Mouse (Mus musculus): ENCODE results near the gene Fam163b. TPM values are rescaled to one million over a fixed set of nuclear protein-coding genes. Genes with fewer than 3 reads are reported as not detected.
A peak's percentile ranks its signal among the peaks of the same experiment; 100 is the strongest.

The Fam163b gene
- 0.12 and 0.31 TPM in 2 replicates for polyA plus RNA-seq (2015; fragmentation: Nextera tagmentation; extraction: Ambion mirVana)

DNA sequence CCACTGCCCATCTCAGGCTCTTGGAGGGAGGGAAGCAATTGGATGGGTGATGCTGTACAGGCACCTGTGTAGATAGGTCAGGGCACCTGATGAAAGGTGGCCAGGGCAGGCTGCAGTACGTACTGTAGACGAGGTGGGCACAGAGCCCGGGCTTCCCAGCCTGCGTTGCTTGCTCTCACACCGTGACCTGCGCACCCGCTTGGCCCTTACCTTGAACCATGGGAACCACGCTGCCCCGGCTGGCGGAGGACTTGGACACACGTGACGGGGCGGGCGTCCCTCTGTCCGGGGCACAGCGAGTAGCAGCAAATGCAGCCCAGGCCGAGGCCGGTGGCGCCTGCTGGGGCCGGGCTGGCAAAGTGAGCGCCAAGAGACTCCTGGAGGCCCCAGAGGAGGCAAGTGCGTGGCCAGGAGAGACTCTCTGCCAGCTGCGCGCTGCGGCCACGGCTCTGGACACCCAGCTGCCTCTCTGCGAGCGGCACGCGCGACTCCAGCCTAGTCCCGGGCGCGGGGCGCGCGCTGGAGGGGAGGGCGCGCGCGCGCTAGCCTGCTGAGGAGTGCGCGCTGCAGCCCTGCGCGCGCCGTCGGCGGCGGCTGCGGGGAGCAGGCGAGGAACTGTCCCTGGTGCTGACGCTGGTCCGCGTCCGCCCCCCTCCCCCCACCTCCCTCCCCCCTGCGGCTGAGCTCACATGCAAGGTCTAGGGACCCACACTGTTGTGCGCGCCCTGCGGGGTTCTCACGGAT lies at the start of gene Fam163b:
Gene Fam163b (minus strand): TSS at position 542 of the 744 bp plus-strand sequence.
- H3K9ac ChIP-seq, result no peak within 1 kb of the TSS

DNA sequence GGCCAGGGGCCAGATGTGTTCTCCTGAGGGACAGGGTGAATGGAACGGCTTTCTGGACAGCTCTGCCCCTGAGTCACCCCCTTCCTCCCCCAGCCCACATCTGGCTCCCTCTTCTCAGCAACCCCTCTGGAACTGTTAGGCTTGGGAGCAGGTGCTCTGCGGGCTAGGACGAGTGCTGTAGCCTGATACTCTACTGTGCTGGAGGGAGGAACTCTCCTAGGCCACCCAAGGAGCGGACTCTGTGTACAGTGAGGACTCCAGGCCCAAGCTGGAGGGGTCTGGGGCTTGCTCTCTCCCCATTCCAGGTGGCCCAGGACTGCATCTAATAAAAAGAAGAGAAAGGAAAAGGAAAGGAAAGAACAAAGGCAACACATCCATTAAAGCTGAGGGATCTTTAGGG lies 47.7 kb upstream of the Fam163b start:
- whole genome bisulfite sequencing, result 34% methylated on average over 4 of the region's 4 CpGs
- Histone ChIP-seq H3K4me3 (replicated peaks) (no peak overlapping the region), H3K4me2 (replicated peaks) (no peak overlapping the region), H3K27ac (replicated peaks) (no peak overlapping the region), H3K36me3 (no peaks in the 10 kb centered on the region), H3K9me3 (replicated peaks) (no peaks in the 10 kb centered on the region), H3K9ac (no peak overlapping the region), H3K27me3 (no peaks in the 10 kb centered on the region; the same call in 1 of the 2 replicates), H3K4me1 (no peaks in the 10 kb centered on the region)
- no peak; the same call in 1 of the 2 replicates for ATAC-seq (ENCODE audit: insufficient number of reproducible peaks, low FRiP score, low TSS enrichment, low read depth)

More for the DNA sequence above, at the start of gene Fam163b:
- H3K36me3 ChIP-seq, result no peaks in the 10 kb centered on the region
- H3K4me2 ChIP-seq (replicated peaks), result peak within 1 kb of the TSS; percentile 90
- 1% methylated on average over 58 of the region's 62 CpGs for WGBS
- peaks cover 10% of the 10 kb centered on the region for H3K4me1 ChIP-seq
- H3K27me3 ChIP-seq, result peaks cover 43% of the 10 kb centered on the region
- H3K9me3 ChIP-seq (replicated peaks), result no peaks in the 10 kb centered on the region
- ATAC-seq (ENCODE audit: insufficient number of reproducible peaks, low FRiP score, low TSS enrichment, low read depth), result peak; percentile 29; the same call in 1 of the 2 replicates
- peak within 1 kb of the TSS; percentile 41 for H3K4me3 ChIP-seq (replicated peaks)
- no peak within 1 kb of the TSS for H3K27ac ChIP-seq (replicated peaks)

DNA sequence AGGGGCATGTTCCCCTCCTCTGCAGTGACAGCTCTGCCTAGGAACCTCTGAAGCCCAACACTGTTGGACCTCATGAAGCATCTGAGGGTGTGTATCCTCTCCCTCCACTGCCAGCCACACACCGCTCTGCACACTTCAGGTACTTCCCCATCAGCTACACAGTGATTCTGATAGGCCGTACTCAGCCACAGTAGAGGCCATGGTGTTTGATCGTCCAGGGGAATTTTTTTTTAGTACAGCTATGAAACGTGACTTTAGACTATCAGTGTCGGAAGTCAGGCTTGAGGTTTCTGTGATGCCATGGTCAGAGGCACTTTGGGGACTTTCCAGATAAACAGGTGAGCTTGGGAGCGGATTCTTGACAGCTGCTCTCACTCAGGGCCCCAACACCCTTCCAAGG lies 45.2 kb upstream of the Fam163b start:
- H3K27me3 ChIP-seq, result no peaks in the 10 kb centered on the region; the same call in 1 of the 2 replicates
- no peaks in the 10 kb centered on the region for H3K9me3 ChIP-seq (replicated peaks)
- no peak overlapping the region for H3K9ac ChIP-seq
- no peak overlapping the region for H3K4me3 ChIP-seq (replicated peaks)
- peaks cover 7% of the 10 kb centered on the region; the same call in 1 of the 2 replicates for H3K4me1 ChIP-seq
- H3K36me3 ChIP-seq, result no peaks in the 10 kb centered on the region
- H3K27ac ChIP-seq (replicated peaks), result no peak overlapping the region
- WGBS, result 74% methylated on average over 6 of the region's 6 CpGs
- no peak for ATAC-seq (ENCODE audit: insufficient number of reproducible peaks, low FRiP score, low TSS enrichment, low read depth)
- H3K4me2 ChIP-seq (replicated peaks), result no peak overlapping the region

DNA sequence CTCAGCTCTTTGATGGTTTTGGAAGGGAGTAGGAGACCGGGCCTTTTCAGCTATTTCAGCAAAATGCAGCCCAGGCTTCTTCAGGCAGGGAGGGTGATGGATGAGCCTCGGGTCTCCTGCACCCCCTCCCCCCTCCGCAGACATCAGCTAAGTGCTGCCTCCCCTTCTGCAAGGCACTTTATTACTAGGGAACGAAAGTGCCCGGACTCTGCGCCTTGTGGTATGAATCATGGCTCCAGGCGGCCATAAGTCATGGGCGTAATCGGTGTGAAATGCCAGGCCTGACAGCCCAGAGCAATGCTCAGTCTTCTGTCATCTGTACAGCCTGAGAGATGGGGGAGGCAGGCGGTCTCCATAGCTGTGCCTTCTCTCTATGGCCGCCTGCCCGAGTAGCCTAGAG lies 41.4 kb upstream of the Fam163b start:
- WGBS, result 69% methylated on average over 12 of the region's 12 CpGs
- Histone ChIP-seq H3K36me3 (no peaks in the 10 kb centered on the region), H3K4me1 (peaks cover 10% of the 10 kb centered on the region; the same call in 1 of the 2 replicates), H3K4me2 (replicated peaks) (no peak overlapping the region), H3K9ac (no peak overlapping the region), H3K4me3 (replicated peaks) (no peak overlapping the region), H3K9me3 (replicated peaks) (no peaks in the 10 kb centered on the region), H3K27me3 (peaks cover 4% of the 10 kb centered on the region; the same call in 1 of the 2 replicates), H3K27ac (replicated peaks) (no peak overlapping the region)
- ATAC-seq (ENCODE audit: insufficient number of reproducible peaks, low FRiP score, low TSS enrichment, low read depth), result no peak

DNA sequence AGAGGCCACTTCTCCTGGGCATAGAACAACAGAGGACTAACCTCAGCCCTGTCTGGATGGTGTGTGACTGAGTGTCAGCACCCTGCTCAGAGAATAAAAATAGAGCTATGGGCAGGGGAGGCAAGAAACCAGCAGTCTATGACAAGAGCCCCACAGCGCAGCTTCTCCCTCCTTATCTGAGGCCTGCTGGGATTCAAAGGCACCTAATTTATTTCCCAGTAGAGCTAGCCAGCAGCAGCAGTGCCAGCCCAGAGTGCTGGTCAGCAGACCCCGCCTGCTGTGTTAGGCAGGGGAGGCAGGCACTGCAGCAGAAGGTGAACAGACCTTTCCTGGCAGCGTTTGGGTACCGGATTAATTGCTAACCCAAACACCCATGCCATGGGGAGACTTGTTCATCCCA lies 39.6 kb upstream of the Fam163b start:
- 75% methylated on average over 4 of the region's 4 CpGs for WGBS

DNA sequence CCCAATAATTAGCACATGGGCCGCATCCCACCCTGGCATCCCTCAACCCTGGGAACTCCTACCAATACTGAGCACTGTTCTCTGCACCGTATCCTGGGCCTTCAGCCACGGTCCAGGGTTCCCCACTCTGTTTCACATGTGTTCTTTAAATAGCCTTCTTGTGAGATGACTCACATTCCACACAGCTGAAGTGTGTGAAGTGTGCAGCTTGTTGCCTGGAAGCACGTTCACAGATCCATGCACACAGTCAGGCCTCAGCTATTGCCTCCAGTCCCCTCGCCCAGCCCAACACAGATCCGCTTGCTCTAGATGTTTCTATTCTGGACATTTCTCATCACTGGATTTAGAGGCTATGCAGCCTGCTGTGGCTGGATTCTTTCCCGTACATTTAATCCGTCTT lies 36.8 kb upstream of the Fam163b start:
- 60% methylated on average over 8 of the region's 8 CpGs for WGBS

More for the DNA sequence above, 39.6 kb upstream of the Fam163b start:
- Histone ChIP-seq H3K9ac (no peak overlapping the region), H3K27me3 (0 out of 2 replicates have a peak, but pooled peaks cover 4% of the 10 kb centered on the region), H3K9me3 (replicated peaks) (no peaks in the 10 kb centered on the region), H3K36me3 (no peaks in the 10 kb centered on the region), H3K4me2 (replicated peaks) (no peak overlapping the region), H3K4me1 (peaks cover 10% of the 10 kb centered on the region; the same call in 1 of the 2 replicates), H3K4me3 (replicated peaks) (no peak overlapping the region), H3K27ac (replicated peaks) (no peak overlapping the region)
- no peak for ATAC-seq (ENCODE audit: insufficient number of reproducible peaks, low FRiP score, low TSS enrichment, low read depth)

DNA sequence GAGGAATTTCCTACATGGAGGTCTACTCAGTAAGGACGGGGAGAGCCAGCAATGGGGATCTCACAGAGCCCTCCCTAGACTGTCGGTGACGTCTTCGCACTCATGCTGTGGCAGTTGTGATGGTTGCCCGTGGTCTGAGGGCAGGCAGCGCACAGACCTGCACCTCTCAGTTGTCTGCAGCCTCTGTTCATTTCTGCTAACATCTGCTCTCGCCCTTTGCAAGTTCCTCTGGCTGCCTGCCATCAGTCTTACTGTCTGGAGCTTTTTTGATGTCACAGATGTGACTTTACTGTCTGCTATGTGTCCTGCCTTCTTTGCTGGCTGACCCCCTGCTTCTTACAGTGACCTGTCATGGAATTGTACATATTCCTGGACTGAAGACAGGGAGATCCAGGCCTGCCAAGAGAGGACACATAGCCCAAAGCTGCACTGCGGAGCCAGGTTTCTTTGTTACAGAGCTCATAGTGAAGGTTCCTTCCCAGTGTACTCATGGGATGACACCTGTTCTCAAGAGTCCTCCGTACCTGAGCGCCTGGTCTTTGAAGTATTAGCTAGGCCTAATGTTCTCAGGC lies 33.5 kb upstream of the Fam163b start:
- Histone ChIP-seq H3K4me2 (replicated peaks) (no peak overlapping the region), H3K27me3 (0 out of 2 replicates have a peak, but pooled peaks cover 4% of the 10 kb centered on the region), H3K9me3 (replicated peaks) (no peaks in the 10 kb centered on the region), H3K4me1 (peaks cover 12% of the 10 kb centered on the region), H3K27ac (replicated peaks) (no peak overlapping the region), H3K36me3 (no peaks in the 10 kb centered on the region), H3K4me3 (replicated peaks) (no peak overlapping the region), H3K9ac (no peak overlapping the region)
- WGBS, result 52% methylated on average over 10 of the region's 10 CpGs
- no peak for ATAC-seq (ENCODE audit: insufficient number of reproducible peaks, low FRiP score, low TSS enrichment, low read depth)

More for the DNA sequence above, 36.8 kb upstream of the Fam163b start:
- no peak overlapping the region for H3K4me2 ChIP-seq (replicated peaks)
- H3K9ac ChIP-seq, result no peak overlapping the region
- H3K36me3 ChIP-seq, result no peaks in the 10 kb centered on the region
- no peak overlapping the region for H3K4me3 ChIP-seq (replicated peaks)
- no peak overlapping the region for H3K27ac ChIP-seq (replicated peaks)
- H3K4me1 ChIP-seq, result peaks cover 18% of the 10 kb centered on the region
- H3K27me3 ChIP-seq, result 0 out of 2 replicates have a peak, but pooled peaks cover 4% of the 10 kb centered on the region
- H3K9me3 ChIP-seq (replicated peaks), result no peaks in the 10 kb centered on the region
- ATAC-seq (ENCODE audit: insufficient number of reproducible peaks, low FRiP score, low TSS enrichment, low read depth), result no peak

DNA sequence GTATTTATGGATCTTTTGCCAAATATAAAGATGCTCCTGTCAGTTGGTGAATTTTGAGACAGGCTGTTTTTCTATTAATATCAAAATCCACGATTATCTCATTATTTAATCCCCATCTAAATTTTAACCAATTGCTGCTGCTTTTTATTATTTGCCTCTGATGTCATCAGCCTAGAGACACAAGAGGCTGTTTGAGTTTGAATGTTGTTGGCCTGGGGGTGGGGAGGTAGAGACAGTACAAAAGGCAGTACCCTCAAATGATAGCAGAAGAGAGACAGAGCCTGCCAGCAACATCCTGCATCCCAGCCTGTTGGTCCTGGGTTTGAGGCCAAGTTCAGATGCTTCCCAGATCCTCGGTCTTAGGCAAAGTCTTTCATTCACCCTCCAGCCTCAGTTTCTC lies 32.0 kb upstream of the Fam163b start:
- Histone ChIP-seq H3K27ac (replicated peaks) (no peak overlapping the region), H3K4me1 (peaks cover 9% of the 10 kb centered on the region), H3K9me3 (replicated peaks) (no peaks in the 10 kb centered on the region), H3K4me3 (replicated peaks) (no peak overlapping the region), H3K27me3 (0 out of 2 replicates have a peak, but pooled peaks cover 3% of the 10 kb centered on the region), H3K9ac (no peak overlapping the region), H3K36me3 (no peaks in the 10 kb centered on the region), H3K4me2 (replicated peaks) (no peak overlapping the region)
- 56% methylated on average over 2 of the region's 2 CpGs for WGBS
- ATAC-seq (ENCODE audit: insufficient number of reproducible peaks, low FRiP score, low TSS enrichment, low read depth), result no peak

DNA sequence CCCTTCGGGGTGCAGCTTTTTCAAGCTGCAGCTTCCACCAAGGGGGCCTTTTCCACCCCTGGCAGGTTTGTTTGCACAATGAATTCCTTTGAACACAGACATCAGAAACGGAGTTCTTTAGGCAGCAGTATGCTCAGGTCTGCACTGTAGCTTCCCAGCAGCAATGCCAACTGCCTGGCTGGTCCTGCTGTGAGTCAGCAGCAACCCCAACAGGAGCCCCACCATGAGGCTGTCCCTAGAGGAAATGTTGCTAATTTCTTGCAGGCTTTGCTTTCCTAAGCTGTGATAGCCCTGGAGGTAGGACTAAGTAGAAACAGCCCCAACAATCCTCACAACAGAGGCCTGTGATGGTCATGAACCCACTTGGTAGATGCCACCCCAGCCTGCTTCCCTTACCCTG lies 24.7 kb upstream of the Fam163b start:
- Histone ChIP-seq H3K36me3 (no peaks in the 10 kb centered on the region), H3K4me3 (replicated peaks) (no peak overlapping the region), H3K27ac (replicated peaks) (0 out of 2 replicates have a peak overlapping the region, but pooled peaks have one; percentile 7), H3K9ac (no peak overlapping the region), H3K4me1 (peaks cover 25% of the 10 kb centered on the region), H3K27me3 (no peaks in the 10 kb centered on the region), H3K9me3 (replicated peaks) (no peaks in the 10 kb centered on the region), H3K4me2 (replicated peaks) (no peak overlapping the region)
- 4% methylated on average over 2 of the region's 2 CpGs for WGBS
- ATAC-seq (ENCODE audit: insufficient number of reproducible peaks, low FRiP score, low TSS enrichment, low read depth), result no peak

DNA sequence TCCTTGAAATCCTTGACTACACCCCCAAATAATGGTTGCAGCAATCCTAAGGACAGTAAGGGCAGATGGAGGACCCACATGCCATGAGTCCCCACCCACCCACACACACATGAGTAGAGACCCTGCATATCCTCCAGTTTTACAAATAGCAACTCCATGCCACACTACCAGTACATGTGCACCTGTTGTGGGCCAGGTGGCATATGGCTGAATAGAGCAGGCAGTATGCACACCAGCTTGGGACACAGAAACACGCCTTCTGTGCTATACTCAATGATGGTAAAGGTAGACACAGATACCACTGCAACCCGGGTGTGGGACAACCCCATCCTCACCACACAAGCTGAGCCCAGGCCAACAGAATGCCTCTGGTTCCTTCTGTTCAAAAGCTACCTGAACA lies 23.8 kb upstream of the Fam163b start:
- H3K4me1 ChIP-seq, result peaks cover 25% of the 10 kb centered on the region
- 78% methylated on average over 2 of the region's 2 CpGs for WGBS
- no peaks in the 10 kb centered on the region for H3K27me3 ChIP-seq
- no peak overlapping the region for H3K4me3 ChIP-seq (replicated peaks)
- ATAC-seq (ENCODE audit: insufficient number of reproducible peaks, low FRiP score, low TSS enrichment, low read depth), result no peak
- no peak overlapping the region for H3K9ac ChIP-seq
- H3K36me3 ChIP-seq, result no peaks in the 10 kb centered on the region
- no peak overlapping the region for H3K27ac ChIP-seq (replicated peaks)
- no peak overlapping the region for H3K4me2 ChIP-seq (replicated peaks)
- no peaks in the 10 kb centered on the region for H3K9me3 ChIP-seq (replicated peaks)

DNA sequence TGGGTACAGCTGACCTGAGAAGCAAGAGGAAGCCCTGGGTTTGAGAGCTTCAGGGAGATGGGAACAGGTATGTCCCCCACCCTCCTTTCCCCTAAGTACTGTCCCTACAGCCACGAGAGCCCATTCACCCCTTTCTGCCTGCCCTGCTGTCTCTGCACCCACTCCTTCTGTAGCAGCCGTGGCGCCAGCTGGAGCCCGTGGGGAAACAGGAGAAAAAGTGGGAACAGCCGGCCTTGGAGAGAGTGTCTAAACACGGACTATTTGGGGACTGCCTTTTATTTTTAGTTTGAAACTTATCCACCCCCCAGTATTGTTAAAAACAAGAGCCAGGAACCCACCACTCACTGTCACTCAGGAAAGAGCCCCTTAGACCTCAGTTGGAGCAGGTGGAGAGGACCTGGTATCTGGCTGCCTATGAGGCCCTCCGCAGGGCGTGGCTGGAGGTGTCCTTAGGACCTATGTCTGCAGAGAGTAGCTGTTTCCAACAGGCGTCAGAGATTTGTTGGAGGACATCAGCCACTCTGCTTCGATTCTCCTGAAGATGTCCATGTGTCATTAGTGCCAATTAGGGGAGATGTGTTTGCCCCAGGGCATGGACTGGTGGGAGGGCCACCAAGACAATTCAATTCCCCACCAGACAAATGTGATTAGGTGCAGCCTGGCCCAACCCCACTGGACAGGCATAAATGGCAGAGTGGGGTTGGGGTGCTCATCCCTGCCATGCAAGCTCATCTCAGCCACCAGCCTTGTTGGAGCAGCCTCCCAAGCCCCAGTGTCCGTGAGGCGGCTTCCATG lies 22.7 kb upstream of the Fam163b start, which contains the start of gene Dbh:
Gene Dbh (plus strand): TSS at position 438 of the 795 bp plus-strand sequence.
- Histone ChIP-seq H3K27ac (replicated peaks) (no peak within 1 kb of the TSS), H3K27me3 (no peaks in the 10 kb centered on the region), H3K4me3 (replicated peaks) (no peak within 1 kb of the TSS), H3K4me2 (replicated peaks) (no peak within 1 kb of the TSS), H3K36me3 (no peaks in the 10 kb centered on the region), H3K4me1 (peaks cover 25% of the 10 kb centered on the region), H3K9ac (no peak within 1 kb of the TSS), H3K9me3 (replicated peaks) (no peaks in the 10 kb centered on the region)
- 68% methylated on average over 12 of the region's 12 CpGs for WGBS
- ATAC-seq (ENCODE audit: insufficient number of reproducible peaks, low FRiP score, low TSS enrichment, low read depth), result no peak
